Mouse (Mus musculus): Measurements from ENCODE around the gene Gm5936.
"Not testable (repeated sequence)": the region's sequence is repeated elsewhere in the genome, so short reads cannot be mapped to it uniquely, and the experiment has no call there.

Gm5936 gene

DNA sequence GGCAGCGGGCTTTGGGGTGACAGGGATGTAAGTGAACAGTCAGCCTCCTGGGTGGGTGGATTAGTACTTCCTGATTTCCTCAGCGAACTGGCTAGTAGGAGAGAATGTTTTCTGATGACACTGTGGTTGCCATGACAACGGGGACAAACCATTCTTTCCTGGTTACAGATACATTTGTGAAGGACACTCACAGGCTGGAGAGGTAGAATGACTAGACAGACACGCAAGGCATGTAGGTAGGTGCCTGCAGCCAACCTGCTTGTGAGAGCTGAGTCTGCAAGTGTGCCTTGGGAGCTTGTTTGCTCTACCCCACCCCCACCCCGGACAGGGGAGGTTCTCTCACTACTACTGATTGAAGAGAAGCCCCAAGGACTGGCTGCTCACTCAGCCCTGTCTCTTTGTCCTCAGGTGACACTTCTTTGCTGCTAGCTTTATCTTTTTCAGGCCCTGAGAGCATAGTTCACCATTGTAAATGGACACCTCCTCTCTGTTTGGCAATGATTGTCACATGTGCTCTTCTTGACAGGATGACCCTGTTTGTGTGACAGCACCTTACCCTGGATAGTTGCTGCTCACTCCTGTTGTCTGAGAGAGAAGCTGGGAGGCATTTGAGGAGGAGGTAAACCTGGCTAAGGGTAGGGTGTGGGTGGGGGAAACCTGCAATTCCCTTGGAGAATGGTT, at the start of gene Gm5936:
Gene Gm5936, plus strand, starts transcription at position 355 of the 681 bp plus-strand sequence.
- DNase-seq, result not testable (repeated sequence)

DNA sequence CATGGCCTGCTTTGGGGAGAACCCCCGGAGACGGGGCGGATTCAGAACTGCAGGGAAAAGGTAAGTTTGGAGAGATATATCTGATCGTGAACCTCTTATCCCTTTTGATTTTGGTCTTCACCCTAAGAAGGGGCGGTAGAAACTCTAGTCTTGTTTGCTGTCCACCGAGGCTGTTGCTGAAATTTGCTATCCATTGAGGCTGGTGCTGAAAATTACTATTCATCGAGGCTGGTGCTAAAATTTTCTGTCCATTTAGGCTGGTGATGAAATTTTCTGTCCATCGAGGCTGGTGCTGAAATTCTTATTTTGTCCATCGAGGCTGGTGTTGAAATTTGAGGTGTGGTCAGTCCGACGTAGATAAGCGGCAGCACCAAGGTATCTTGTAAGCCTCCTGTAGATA, 19.1 kb downstream of the Gm5936 start:
- not testable (repeated sequence) for DNase-seq

- not testable (repeated sequence) for DNase-seq
These were observed 43.1 kb downstream of the Gm5936 start for GRCm38 (mm10) chrX:74880123-74880522.
